Mouse (Mus musculus): ENCODE measurements around the gene Tgfbr3. TPM values are rescaled to one million over a fixed set of nuclear protein-coding genes. Genes with fewer than 3 reads are reported as not detected.

Gene Tgfbr3
- polyA plus RNA-seq, 1 experiment, result 6.1 TPM

DNA sequence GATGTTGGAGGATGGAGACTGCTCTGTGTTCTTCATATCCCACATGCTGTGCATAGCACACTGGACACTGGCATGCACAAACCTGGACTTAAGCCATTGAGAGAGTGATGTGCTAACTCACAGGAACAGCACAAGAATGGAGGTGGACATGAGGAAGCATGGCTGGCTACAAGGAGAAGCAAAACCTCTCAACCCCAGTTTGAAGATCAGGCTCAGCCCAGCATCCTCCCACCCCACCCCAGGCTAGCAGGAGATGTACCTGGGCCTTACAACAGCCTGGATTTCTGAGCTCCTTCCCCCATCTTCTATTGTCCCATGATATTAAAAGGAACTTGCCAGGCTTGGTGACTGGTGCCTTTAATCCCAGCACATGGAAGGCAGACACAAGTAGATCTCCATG lies 126.1 kb downstream of the Tgfbr3 start:
- Histone ChIP-seq H3K27ac (ENCODE audit: insufficient read depth, low read length) (no peak overlapping the region), H3K4me3 (ENCODE audit: insufficient read depth, low read length) (no peak overlapping the region), H3K4me1 (ENCODE audit: control insufficient read depth, insufficient read depth, low read length) (peaks cover 2% of the 10 kb centered on the region; the same call in 1 of the 2 replicates)
- TF ChIP-seq CTCF (IDR thresholded peaks at IDR 0.05; ENCODE audit: extremely low read depth, insufficient read depth, low read length) (no peak), POLR2A (IDR thresholded peaks at IDR 0.05; ENCODE audit: extremely low read depth, insufficient read depth, low read length) (no peak)

DNA sequence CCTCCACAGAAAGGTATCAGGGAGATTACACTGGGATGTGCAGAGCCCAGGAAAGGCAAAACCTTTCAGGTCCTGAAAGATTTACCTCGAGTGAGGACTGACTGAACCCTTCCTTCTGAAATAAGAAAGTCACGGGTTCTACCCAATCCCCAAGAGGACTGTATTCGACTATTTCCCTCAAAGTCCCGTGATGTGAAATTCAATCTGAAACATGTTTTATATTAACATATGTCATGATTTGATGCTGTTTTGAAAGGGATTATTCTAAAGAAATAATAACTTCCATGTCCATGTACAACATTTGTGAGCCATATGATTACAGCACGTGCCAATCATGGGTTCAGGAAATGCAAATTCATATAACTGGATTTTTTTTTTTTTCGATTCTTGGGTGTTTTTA lies 126.6 kb downstream of the Tgfbr3 start:
- Histone ChIP-seq H3K4me1 (ENCODE audit: control insufficient read depth, insufficient read depth, low read length) (peaks cover 2% of the 10 kb centered on the region; the same call in 1 of the 2 replicates), H3K4me3 (ENCODE audit: insufficient read depth, low read length) (no peak overlapping the region), H3K27ac (ENCODE audit: insufficient read depth, low read length) (no peak overlapping the region)
- TF ChIP-seq CTCF (IDR thresholded peaks at IDR 0.05; ENCODE audit: extremely low read depth, insufficient read depth, low read length) (no peak), POLR2A (IDR thresholded peaks at IDR 0.05; ENCODE audit: extremely low read depth, insufficient read depth, low read length) (no peak)

DNA sequence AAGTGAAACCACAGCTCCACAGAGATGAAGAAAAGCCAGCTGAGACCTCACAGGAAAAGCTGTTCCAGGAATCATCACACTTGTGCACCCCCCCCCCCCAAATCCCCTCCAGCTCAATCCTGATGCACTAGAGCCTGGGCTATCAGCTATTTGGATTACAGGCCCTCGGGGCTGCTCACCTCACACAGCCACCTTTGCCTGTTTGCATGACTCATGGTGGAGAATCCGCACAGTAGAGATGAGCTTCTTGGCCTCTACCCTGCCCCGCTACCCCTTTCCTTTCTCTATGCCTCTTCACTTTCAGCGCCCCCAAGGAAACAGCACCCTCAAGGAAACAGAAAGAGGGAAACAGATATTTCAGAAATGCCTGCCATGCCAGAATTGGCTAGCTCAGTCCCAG lies 127.1 kb downstream of the Tgfbr3 start:
- Histone ChIP-seq H3K27ac (ENCODE audit: insufficient read depth, low read length) (no peak overlapping the region), H3K4me1 (ENCODE audit: control insufficient read depth, insufficient read depth, low read length) (peaks cover 2% of the 10 kb centered on the region; the same call in 1 of the 2 replicates), H3K4me3 (ENCODE audit: insufficient read depth, low read length) (no peak overlapping the region)
- TF ChIP-seq CTCF (IDR thresholded peaks at IDR 0.05; ENCODE audit: extremely low read depth, insufficient read depth, low read length) (no peak), POLR2A (IDR thresholded peaks at IDR 0.05; ENCODE audit: extremely low read depth, insufficient read depth, low read length) (no peak)

DNA sequence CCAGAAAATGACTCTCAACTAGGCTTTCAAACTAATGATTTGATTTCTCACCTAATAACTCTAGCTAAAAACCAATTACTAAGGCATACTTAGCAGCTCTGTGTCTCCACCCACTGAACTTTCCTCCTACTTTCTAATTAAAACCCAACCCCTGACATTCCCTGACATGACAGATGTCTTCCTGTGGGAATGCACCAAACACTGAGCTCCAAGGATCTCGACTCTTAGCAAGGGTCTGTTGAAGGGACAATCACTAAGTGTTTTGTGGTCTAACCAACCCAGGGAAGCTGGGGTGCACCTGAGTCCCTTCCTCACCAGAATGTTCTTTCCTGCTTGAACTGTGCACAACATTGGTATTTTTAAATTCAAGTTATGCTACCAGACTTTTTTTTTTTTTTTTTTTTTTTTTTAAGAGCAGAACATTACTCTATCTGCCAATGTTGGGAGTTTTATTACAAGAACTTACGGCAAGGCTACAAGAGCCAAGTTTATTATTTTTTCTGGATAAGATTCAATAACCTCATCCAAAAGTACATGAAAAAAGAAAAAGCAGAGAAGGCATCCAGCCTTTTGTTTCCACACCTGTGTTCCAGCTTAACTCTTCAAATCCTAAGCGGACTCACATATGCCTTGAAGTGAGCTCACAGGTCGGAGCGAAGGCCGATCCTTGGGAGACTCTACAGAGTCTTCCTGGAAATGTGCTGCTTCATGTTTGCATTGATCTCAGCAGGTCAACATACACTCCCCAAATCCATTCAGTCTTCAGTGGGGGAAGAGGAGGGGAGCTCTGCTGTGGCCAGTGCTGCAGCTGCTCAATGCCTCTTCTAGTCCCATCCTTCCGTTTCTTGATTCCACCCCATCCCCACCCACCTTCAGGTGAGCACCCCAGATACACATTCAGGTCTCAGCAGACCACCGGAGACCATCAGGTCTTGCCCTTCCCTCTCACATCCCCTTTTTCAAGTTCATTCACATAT lies 129.2 kb downstream of the Tgfbr3 start:
- peaks cover 2% of the 10 kb centered on the region; the same call in 1 of the 2 replicates for H3K4me1 ChIP-seq (ENCODE audit: control insufficient read depth, insufficient read depth, low read length)
- TF ChIP-seq POLR2A (IDR thresholded peaks at IDR 0.05; ENCODE audit: extremely low read depth, insufficient read depth, low read length), result no peak
- no peak for TF ChIP-seq CTCF (IDR thresholded peaks at IDR 0.05; ENCODE audit: extremely low read depth, insufficient read depth, low read length)
- H3K27ac ChIP-seq (ENCODE audit: insufficient read depth, low read length), result no peak overlapping the region; the same call in 1 of the 2 replicates
- no peak overlapping the region for H3K4me3 ChIP-seq (ENCODE audit: insufficient read depth, low read length)

DNA sequence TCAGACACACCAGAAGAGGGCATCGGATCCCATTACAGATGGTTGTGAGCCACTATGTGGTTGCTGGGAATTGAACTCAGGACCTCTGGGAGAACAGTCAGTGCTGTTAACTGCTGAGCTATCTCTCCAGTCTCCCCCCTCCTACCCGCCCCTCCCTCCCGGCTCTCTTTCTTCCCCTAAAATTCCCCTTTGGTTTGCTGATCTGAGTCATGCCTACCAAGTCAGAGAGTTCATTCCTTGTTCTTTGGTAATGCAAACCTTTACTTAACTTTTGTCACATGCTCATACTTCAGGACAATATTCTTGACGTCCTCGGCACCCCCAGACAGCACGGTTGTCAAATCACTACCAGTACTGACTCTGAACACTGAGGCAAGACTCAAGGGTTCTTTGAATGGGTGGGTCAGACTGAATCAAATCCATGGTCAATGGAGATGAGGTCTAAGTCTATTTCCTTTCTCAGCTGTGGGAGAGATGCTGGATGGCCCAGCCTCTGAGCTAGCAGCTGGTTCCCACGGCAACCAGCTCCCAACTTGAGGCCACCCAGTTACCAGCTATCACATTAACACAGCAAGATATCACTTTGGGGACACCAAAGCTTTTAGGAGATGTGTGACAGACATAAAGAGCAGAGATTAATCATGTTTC lies 130.8 kb downstream of the Tgfbr3 start:
- no peak for TF ChIP-seq CTCF (IDR thresholded peaks at IDR 0.05; ENCODE audit: extremely low read depth, insufficient read depth, low read length)
- TF ChIP-seq POLR2A (IDR thresholded peaks at IDR 0.05; ENCODE audit: extremely low read depth, insufficient read depth, low read length), result no peak
- H3K27ac ChIP-seq (ENCODE audit: insufficient read depth, low read length), result no peak overlapping the region
- no peak overlapping the region for H3K4me3 ChIP-seq (ENCODE audit: insufficient read depth, low read length)
- H3K4me1 ChIP-seq (ENCODE audit: control insufficient read depth, insufficient read depth, low read length), result peaks cover 2% of the 10 kb centered on the region; the same call in 1 of the 2 replicates

DNA sequence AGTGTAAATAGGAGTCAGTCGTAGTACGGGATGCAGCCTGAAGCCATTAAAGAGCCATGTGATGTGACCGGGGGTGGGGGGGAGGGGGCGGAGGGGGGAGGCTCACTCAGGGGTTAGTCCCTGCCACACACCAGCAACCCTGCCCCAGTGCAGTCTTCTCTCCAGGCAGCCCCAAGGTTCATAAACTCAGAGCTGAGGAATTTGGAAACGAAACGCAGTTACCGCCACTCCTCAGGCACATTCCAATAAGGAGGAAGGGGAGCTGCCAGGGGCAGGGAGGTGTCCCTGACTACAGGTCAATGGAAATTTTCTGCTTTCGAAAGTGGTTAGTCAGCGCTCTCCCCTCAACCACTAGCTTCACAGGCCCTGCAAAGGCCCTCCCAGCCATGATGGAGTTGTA lies 132.0 kb downstream of the Tgfbr3 start:
- TF ChIP-seq POLR2A (IDR thresholded peaks at IDR 0.05; ENCODE audit: extremely low read depth, insufficient read depth, low read length) (no peak), CTCF (IDR thresholded peaks at IDR 0.05; ENCODE audit: extremely low read depth, insufficient read depth, low read length) (no peak)
- Histone ChIP-seq H3K27ac (ENCODE audit: insufficient read depth, low read length) (no peak overlapping the region), H3K4me1 (ENCODE audit: control insufficient read depth, insufficient read depth, low read length) (peaks cover 2% of the 10 kb centered on the region; the same call in 1 of the 2 replicates), H3K4me3 (ENCODE audit: insufficient read depth, low read length) (no peak overlapping the region)

DNA sequence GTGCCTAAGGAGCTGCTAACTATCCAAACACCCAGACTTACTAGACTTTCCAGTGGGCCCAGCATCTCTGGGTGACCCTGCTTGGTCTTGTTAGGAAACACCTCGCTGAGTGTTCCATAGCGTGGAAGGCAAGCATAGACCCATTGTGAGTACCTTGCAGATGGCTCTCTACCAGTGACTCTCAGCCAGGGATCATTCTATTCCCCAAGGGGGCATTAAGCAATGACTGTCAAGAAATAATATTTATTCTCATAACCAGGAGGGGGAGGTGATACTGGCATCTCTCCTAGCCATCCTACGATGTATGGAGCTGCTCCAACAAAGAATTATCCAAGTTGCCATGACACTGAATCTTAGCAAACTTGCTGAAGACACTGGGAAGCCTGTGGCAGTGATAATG lies 133.3 kb downstream of the Tgfbr3 start:
- H3K4me3 ChIP-seq (ENCODE audit: insufficient read depth, low read length), result no peak overlapping the region
- H3K4me1 ChIP-seq (ENCODE audit: control insufficient read depth, insufficient read depth, low read length), result peaks cover 2% of the 10 kb centered on the region; the same call in 1 of the 2 replicates
- H3K27ac ChIP-seq (ENCODE audit: insufficient read depth, low read length), result no peak overlapping the region
- no peak for TF ChIP-seq POLR2A (IDR thresholded peaks at IDR 0.05; ENCODE audit: extremely low read depth, insufficient read depth, low read length)
- no peak for TF ChIP-seq CTCF (IDR thresholded peaks at IDR 0.05; ENCODE audit: extremely low read depth, insufficient read depth, low read length)

DNA sequence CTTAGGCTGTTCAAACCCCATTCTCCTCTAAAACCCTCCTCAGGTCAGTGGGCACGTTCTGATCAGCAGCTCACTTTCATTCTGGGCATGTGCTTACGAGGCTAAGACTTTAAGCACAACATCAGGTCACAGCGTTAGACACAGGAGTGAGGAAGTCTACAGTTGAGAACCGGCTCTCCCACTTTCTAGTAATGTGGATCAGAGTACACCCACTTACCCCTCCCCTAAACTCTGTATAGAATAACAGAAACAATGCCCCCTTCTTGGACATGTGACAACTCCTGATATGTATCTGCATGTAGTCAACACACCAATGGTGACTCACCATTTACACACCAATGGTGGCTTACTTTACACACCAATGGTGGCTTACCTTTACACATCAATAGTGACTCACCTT lies 136.4 kb downstream of the Tgfbr3 start:
- Histone ChIP-seq H3K4me1 (ENCODE audit: control insufficient read depth, insufficient read depth, low read length) (peaks cover 2% of the 10 kb centered on the region), H3K4me3 (ENCODE audit: insufficient read depth, low read length) (no peak overlapping the region), H3K27ac (ENCODE audit: insufficient read depth, low read length) (no peak overlapping the region)
- TF ChIP-seq POLR2A (IDR thresholded peaks at IDR 0.05; ENCODE audit: extremely low read depth, insufficient read depth, low read length) (no peak), CTCF (IDR thresholded peaks at IDR 0.05; ENCODE audit: extremely low read depth, insufficient read depth, low read length) (no peak)

DNA sequence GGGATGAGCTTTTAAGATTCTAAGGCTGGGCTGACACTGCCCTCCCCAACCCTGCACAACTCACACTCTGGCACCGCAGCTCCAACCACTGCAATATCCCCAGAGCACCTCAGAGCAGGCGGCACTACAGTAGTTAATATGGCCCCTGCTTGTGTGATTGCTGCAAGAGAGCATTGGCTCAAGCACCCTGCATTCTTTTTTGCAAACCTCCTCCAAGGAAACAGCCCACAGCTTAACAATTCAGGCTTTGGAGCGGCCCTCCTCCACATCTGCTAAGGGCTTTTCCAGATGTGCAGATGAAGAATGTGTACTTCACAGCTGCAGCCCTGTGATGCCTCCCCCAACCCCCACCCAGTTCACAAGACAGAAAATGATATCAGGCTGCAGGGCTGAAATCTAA lies 138.1 kb downstream of the Tgfbr3 start:
- H3K27ac ChIP-seq (ENCODE audit: insufficient read depth, low read length), result no peak overlapping the region
- no peak overlapping the region for H3K4me3 ChIP-seq (ENCODE audit: insufficient read depth, low read length)
- TF ChIP-seq CTCF (IDR thresholded peaks at IDR 0.05; ENCODE audit: extremely low read depth, insufficient read depth, low read length), result no peak
- no peak for TF ChIP-seq POLR2A (IDR thresholded peaks at IDR 0.05; ENCODE audit: extremely low read depth, insufficient read depth, low read length)
- peaks cover 2% of the 10 kb centered on the region for H3K4me1 ChIP-seq (ENCODE audit: control insufficient read depth, insufficient read depth, low read length)
